Mouse (Mus musculus) limb, embryonic 13.5 days (tissue): ENCODE results near the gene Ankrd7. TPM values are rescaled to one million over a fixed set of nuclear protein-coding genes. Genes with fewer than 3 reads are reported as not detected.
A peak's percentile ranks its signal among the peaks of the same experiment; 100 is the strongest.
"Not testable (repeated sequence)": the region's sequence is repeated elsewhere in the genome, so short reads cannot be mapped to it uniquely, and the experiment has no call there.

ENCODE experiments used
- ATAC-seq: fragments of 200-750 bp; cut with Nextera tagmentation; 2 replicates; pipeline ENCODE4 v1.8.0; 2017; ENCODE audit warnings: low read depth, moderate number of reproducible peaks, moderate TSS enrichment; ENCODE audit not compliant: low FRiP score
- H3K27ac ChIP-seq: fragments of 300-500 bp; sonication (generic); 2 replicates; pipeline ENCODE4 v1.5.1; 2015; ENCODE audit warnings: inconsistent platforms, mild to moderate bottlenecking, moderate library complexity
- H3K27me3 ChIP-seq: fragments of 300-500 bp; sonication (generic); 2 replicates; pipeline ENCODE4 v1.6.1; 2015; ENCODE audit warnings: mild to moderate bottlenecking, inconsistent platforms
- H3K36me3 ChIP-seq: fragments of 300-500 bp; sonication (generic); 2 replicates; pipeline ENCODE4 v1.6.1; 2015; ENCODE audit warnings: inconsistent platforms, mild to moderate bottlenecking, moderate library complexity
- H3K4me1 ChIP-seq: fragments of 300-500 bp; sonication (generic); 2 replicates; pipeline ENCODE4 v1.6.1; 2015; ENCODE audit warnings: inconsistent platforms
- H3K4me2 ChIP-seq: fragments of 300-500 bp; sonication (generic); replicated peaks from 2 replicates; pipeline ENCODE4 v1.6.1; 2015; ENCODE audit warnings: inconsistent platforms, mild to moderate bottlenecking, moderate library complexity
- H3K4me3 ChIP-seq: fragments of 300-500 bp; sonication (generic); 2 replicates; pipeline ENCODE4 v1.5.1; 2015; ENCODE audit warnings: moderate library complexity, mild to moderate bottlenecking, inconsistent platforms
- H3K9ac ChIP-seq: fragments of 300-500 bp; sonication (generic); 2 replicates; pipeline ENCODE4 v1.6.1; 2015; ENCODE audit warnings: mild to moderate bottlenecking, inconsistent platforms
- H3K9me3 ChIP-seq: fragments of 300-500 bp; sonication (generic); 2 replicates; pipeline ENCODE4 v1.6.1; 2016; ENCODE audit warnings: inconsistent platforms
- WGBS: fragments of 180-500 bp; shearing (Covaris S2); methylation state at CpG from one replicate; pipeline ENCODE4 v1.1.7; 2015; 5-methylcytosine and 5-hydroxymethylcytosine counted together
- polyA plus RNA-seq: library from polyadenylated mRNA; unstranded; fragments of >200 nt; fragmentation: Nextera tagmentation; extraction: Ambion mirVana; gene quantifications from 2 replicates; pipeline ENCODE4 v1.2.1, GENCODE M21; 2015

Ankrd7 gene
- 0.17 and 0.41 TPM in 2 replicates for polyA plus RNA-seq

- 95% methylated on average over 8 of the region's 8 CpGs for WGBS
Observed at GRCm38 (mm10) chr6:18866018-18866417, at the start of gene Ankrd7. Gene Ankrd7, plus strand, starts transcription at chr6:18866318.

GRCm38 (mm10) chr6:18819343-18819742, 46.8 kb upstream of the Ankrd7 start:
- Histone ChIP-seq H3K36me3 (no peaks in the 10 kb centered on the region), H3K4me2 (no peak overlapping the region), H3K9me3 (no peaks in the 10 kb centered on the region), H3K27ac (no peak overlapping the region), H3K4me3 (no peak overlapping the region), H3K27me3 (no peaks in the 10 kb centered on the region), H3K9ac (no peak overlapping the region), H3K4me1 (no peaks in the 10 kb centered on the region)
- no peak for ATAC-seq
- 13% methylated on average over 4 of the region's 4 CpGs for WGBS

More at GRCm38 (mm10) chr6:18866018-18866417, at the start of gene Ankrd7:
- Histone ChIP-seq H3K4me1 (no peaks in the 10 kb centered on the region), H3K9me3 (no peaks in the 10 kb centered on the region), H3K4me2 (no peak within 1 kb of the TSS), H3K4me3 (no peak within 1 kb of the TSS), H3K9ac (no peak within 1 kb of the TSS), H3K36me3 (no peaks in the 10 kb centered on the region), H3K27me3 (no peaks in the 10 kb centered on the region), H3K27ac (no peak within 1 kb of the TSS)
- no peak for ATAC-seq

GRCm38 (mm10) chr6:18820246-18820645, 45.9 kb upstream of the Ankrd7 start:
- no peak overlapping the region for H3K4me2 ChIP-seq
- no peak for ATAC-seq
- H3K9ac ChIP-seq, result no peak overlapping the region
- H3K9me3 ChIP-seq, result no peaks in the 10 kb centered on the region
- H3K4me1 ChIP-seq, result no peaks in the 10 kb centered on the region
- 73% methylated on average over 4 of the region's 4 CpGs for WGBS
- H3K27me3 ChIP-seq, result no peaks in the 10 kb centered on the region
- no peaks in the 10 kb centered on the region for H3K36me3 ChIP-seq
- H3K4me3 ChIP-seq, result no peak overlapping the region
- no peak overlapping the region for H3K27ac ChIP-seq

GRCm38 (mm10) chr6:18822812-18823211, 43.3 kb upstream of the Ankrd7 start:
- Histone ChIP-seq H3K4me1 (no peaks in the 10 kb centered on the region), H3K27ac (no peak overlapping the region), H3K36me3 (no peaks in the 10 kb centered on the region), H3K27me3 (no peaks in the 10 kb centered on the region), H3K9me3 (no peaks in the 10 kb centered on the region), H3K4me3 (no peak overlapping the region), H3K9ac (no peak overlapping the region), H3K4me2 (no peak overlapping the region)
- ATAC-seq, result no peak
- 39% methylated on average over 1 of the region's 1 CpGs for WGBS

- Histone ChIP-seq H3K9ac (no peak overlapping the region), H3K4me1 (no peaks in the 10 kb centered on the region), H3K4me3 (no peak overlapping the region), H3K36me3 (no peaks in the 10 kb centered on the region), H3K4me2 (no peak overlapping the region), H3K27me3 (no peaks in the 10 kb centered on the region), H3K27ac (no peak overlapping the region), H3K9me3 (no peaks in the 10 kb centered on the region)
- 82% methylated on average over 1 of the region's 1 CpGs for WGBS
- no peak for ATAC-seq
Observed at GRCm38 (mm10) chr6:18832958-18833357, 33.2 kb upstream of the Ankrd7 start.

- H3K27ac ChIP-seq, H3K9me3 ChIP-seq, H3K27me3 ChIP-seq, H3K9ac ChIP-seq, H3K4me3 ChIP-seq, H3K36me3 ChIP-seq, ATAC-seq, H3K4me2 ChIP-seq, H3K4me1 ChIP-seq: not testable (repeated sequence)
- 77% methylated on average over 4 of the region's 11 CpGs for WGBS
Observed at GRCm38 (mm10) chr6:18844529-18844928, 21.6 kb upstream of the Ankrd7 start.

GRCm38 (mm10) chr6:18845571-18845970, 20.5 kb upstream of the Ankrd7 start:
- ATAC-seq, H3K4me3 ChIP-seq, H3K9me3 ChIP-seq, H3K27ac ChIP-seq, H3K27me3 ChIP-seq, H3K4me2 ChIP-seq, H3K9ac ChIP-seq, H3K36me3 ChIP-seq: not testable (repeated sequence)
- H3K4me1 ChIP-seq, result peaks cover 12% of the 10 kb centered on the region
- WGBS, result 56% methylated on average over 5 of the region's 7 CpGs

- H3K4me1 ChIP-seq, result peaks cover 17% of the 10 kb centered on the region
- peak within 1 kb of the TSS; percentile 66 for H3K4me2 ChIP-seq
- peaks cover 21% of the 10 kb centered on the region for H3K36me3 ChIP-seq
- peak; percentile 100 for ATAC-seq
- no peaks in the 10 kb centered on the region for H3K27me3 ChIP-seq
- 2% methylated on average over 37 of the region's 37 CpGs for WGBS
- peak within 1 kb of the TSS; percentile 81 for H3K4me3 ChIP-seq
- peak within 1 kb of the TSS; percentile 95 for H3K9ac ChIP-seq
- peak within 1 kb of the TSS; percentile 94 for H3K27ac ChIP-seq
- no peaks in the 10 kb centered on the region for H3K9me3 ChIP-seq
Observed at GRCm38 (mm10) chr6:18848051-18848701, 17.9 kb upstream of the Ankrd7 start, which contains the start of gene Lsm8. Gene Lsm8, plus strand, starts transcription at chr6:18848579.

GRCm38 (mm10) chr6:18848702-18849061, 17.4 kb upstream of the Ankrd7 start:
- H3K36me3 ChIP-seq, result peaks cover 26% of the 10 kb centered on the region
- H3K4me2 ChIP-seq, result peak overlapping the region; percentile 66
- peak; percentile 83 for ATAC-seq
- WGBS, result under 1% methylated on average over 28 of the region's 28 CpGs
- H3K27me3 ChIP-seq, result no peaks in the 10 kb centered on the region
- H3K4me3 ChIP-seq, result peak overlapping the region; percentile 81
- peaks cover 17% of the 10 kb centered on the region for H3K4me1 ChIP-seq
- no peaks in the 10 kb centered on the region for H3K9me3 ChIP-seq
- peak overlapping the region; percentile 95 for H3K9ac ChIP-seq
- peak overlapping the region; percentile 94 for H3K27ac ChIP-seq

GRCm38 (mm10) chr6:18855323-18855722, 10.8 kb upstream of the Ankrd7 start:
- Histone ChIP-seq H3K4me3 (no peak overlapping the region), H3K4me1 (peaks cover 6% of the 10 kb centered on the region; the same call in 1 of the 2 replicates), H3K36me3 (peaks cover 62% of the 10 kb centered on the region), H3K4me2 (no peak overlapping the region), H3K27ac (no peak overlapping the region), H3K9ac (no peak overlapping the region), H3K27me3 (no peaks in the 10 kb centered on the region), H3K9me3 (no peaks in the 10 kb centered on the region)
- no peak for ATAC-seq

- WGBS, result 95% methylated on average over 3 of the region's 3 CpGs
Observed at GRCm38 (mm10) chr6:18856487-18857078, 9.5 kb upstream of the Ankrd7 start.

GRCm38 (mm10) chr6:18889030-18889429, 22.9 kb downstream of the Ankrd7 start:
- Histone ChIP-seq H3K36me3 (no peaks in the 10 kb centered on the region), H3K27me3 (no peaks in the 10 kb centered on the region), H3K4me3 (no peak overlapping the region), H3K27ac (no peak overlapping the region), H3K9me3 (no peaks in the 10 kb centered on the region), H3K9ac (no peak overlapping the region), H3K4me2 (no peak overlapping the region), H3K4me1 (no peaks in the 10 kb centered on the region)
- ATAC-seq, result no peak
- 55% methylated on average over 2 of the region's 2 CpGs for WGBS

More at GRCm38 (mm10) chr6:18856487-18857078, 9.5 kb upstream of the Ankrd7 start:
- H3K9ac ChIP-seq, result no peak overlapping the region
- no peaks in the 10 kb centered on the region for H3K4me1 ChIP-seq
- H3K9me3 ChIP-seq, result no peaks in the 10 kb centered on the region
- no peak for ATAC-seq
- H3K27me3 ChIP-seq, result no peaks in the 10 kb centered on the region
- H3K27ac ChIP-seq, result no peak overlapping the region
- H3K4me3 ChIP-seq, result no peak overlapping the region
- no peak overlapping the region for H3K4me2 ChIP-seq
- peaks cover 53% of the 10 kb centered on the region for H3K36me3 ChIP-seq

GRCm38 (mm10) chr6:18894142-18894541, 28.0 kb downstream of the Ankrd7 start:
- ATAC-seq, result no peak
- Histone ChIP-seq H3K4me2 (no peak overlapping the region), H3K9me3 (no peaks in the 10 kb centered on the region), H3K36me3 (no peaks in the 10 kb centered on the region), H3K9ac (no peak overlapping the region), H3K4me1 (no peaks in the 10 kb centered on the region), H3K27ac (no peak overlapping the region), H3K4me3 (no peak overlapping the region), H3K27me3 (no peaks in the 10 kb centered on the region)
